Mouse (Mus musculus): ENCODE data around the gene C3ar1.

DNA sequence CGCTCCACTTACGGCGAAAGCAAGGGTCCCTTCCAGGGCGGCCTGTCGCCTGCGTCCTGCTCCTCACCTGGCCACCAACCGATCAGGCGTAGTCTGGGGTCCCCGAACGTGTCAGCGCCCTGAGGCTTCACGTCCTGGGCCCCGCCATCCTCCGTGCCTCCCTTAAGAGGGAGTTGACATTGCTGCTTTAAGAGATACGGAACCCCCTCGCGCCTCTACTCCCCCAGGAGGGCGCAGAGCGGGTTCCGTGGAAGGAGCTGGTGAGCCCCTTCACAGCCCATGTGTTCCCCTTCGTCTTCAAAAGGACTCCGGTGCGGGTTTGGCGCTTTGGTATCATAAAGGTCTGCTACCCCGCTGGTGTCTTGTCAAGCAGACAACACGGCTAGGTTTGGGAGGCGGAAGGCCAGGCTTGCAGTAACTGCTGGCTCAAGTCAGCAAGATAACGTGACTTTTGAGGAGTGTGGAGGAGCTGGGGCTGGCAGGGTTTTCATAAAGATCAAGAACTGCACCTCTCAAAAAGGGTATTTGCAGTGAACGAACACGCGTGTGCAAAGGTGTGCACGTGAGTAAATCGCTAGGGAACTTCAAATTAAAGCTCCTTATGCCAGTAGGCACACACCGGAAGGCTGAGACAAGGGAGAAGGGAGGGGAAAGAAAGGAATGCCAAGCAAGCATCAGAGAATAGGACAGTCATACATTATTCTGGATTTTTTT, 54.0 kb downstream of the C3ar1 start:
- TF ChIP-seq POLR2A (IDR thresholded peaks at IDR 0.05; ENCODE audit: insufficient read depth, low read depth, low read length) (no peak), EP300 (IDR thresholded peaks at IDR 0.05; ENCODE audit: insufficient read depth, low read depth, low read length) (no peak), CTCF (IDR thresholded peaks at IDR 0.05) (no peak)

Data from heart, adult 2 months (tissue).